Mouse (Mus musculus): ENCODE measurements around the gene Gja5. TPM values are rescaled to one million over a fixed set of nuclear protein-coding genes. Genes with fewer than 3 reads are reported as not detected.

Gja5 gene
- polyA plus RNA-seq, 2 experiments = 10.3 to 25.7 TPM

- Histone ChIP-seq H3K27ac (replicated peaks; ENCODE audit: low read depth, low read length) (no peak overlapping the region), H3K4me1 (ENCODE audit: control insufficient read depth, insufficient read depth, low read length) (peaks cover 22% of the 10 kb centered on the region), H3K9me3 (ENCODE audit: control insufficient read depth, low read length) (no peaks in the 10 kb centered on the region), H3K27me3 (ENCODE audit: control insufficient read depth, insufficient read depth, low read length) (no peaks in the 10 kb centered on the region), H3K9ac (ENCODE audit: low read depth, low read length, severe bottlenecking) (no peak overlapping the region), H3K36me3 (ENCODE audit: control insufficient read depth, insufficient read depth, low read length) (no peaks in the 10 kb centered on the region), H3K4me3 (replicated peaks; ENCODE audit: low read length) (no peak overlapping the region), H3K4me2 (replicated peaks; ENCODE audit: low read depth, low read length, severe bottlenecking) (no peak overlapping the region)
- no peak for TF ChIP-seq POLR2A (IDR thresholded peaks at IDR 0.05; ENCODE audit: borderline replicate concordance, extremely low read depth, insufficient read depth, insufficient read length)
- DNase-seq (ENCODE audit: low spot score) = no peak
- no peak for ATAC-seq (ENCODE audit: low FRiP score, low read depth)
Measured at GRCm38 (mm10) chr3:97048360-97048759, 143.9 kb downstream of the Gja5 start.

- Histone ChIP-seq H3K4me2 (replicated peaks; ENCODE audit: low read depth, low read length, severe bottlenecking) (no peak overlapping the region), H3K9ac (ENCODE audit: low read depth, low read length, severe bottlenecking) (no peak overlapping the region), H3K4me1 (ENCODE audit: control insufficient read depth, insufficient read depth, low read length) (peaks cover 15% of the 10 kb centered on the region), H3K27me3 (ENCODE audit: control insufficient read depth, insufficient read depth, low read length) (no peaks in the 10 kb centered on the region), H3K9me3 (ENCODE audit: control insufficient read depth, low read length) (no peaks in the 10 kb centered on the region), H3K4me3 (replicated peaks; ENCODE audit: low read length) (no peak overlapping the region), H3K36me3 (ENCODE audit: control insufficient read depth, insufficient read depth, low read length) (no peaks in the 10 kb centered on the region), H3K27ac (replicated peaks; ENCODE audit: low read depth, low read length) (no peak overlapping the region)
- 23% methylated on average over 13 of the region's 13 CpGs for whole genome bisulfite sequencing
- DNase-seq (ENCODE audit: low spot score) = peak; percentile 21
- TF ChIP-seq POLR2A (IDR thresholded peaks at IDR 0.05; ENCODE audit: borderline replicate concordance, extremely low read depth, insufficient read depth, insufficient read length) = no peak
- 0 out of 2 replicates have a peak, but pooled peaks have one; percentile 44 for ATAC-seq (ENCODE audit: low FRiP score, low read depth)
Measured at GRCm38 (mm10) chr3:97051264-97051744, 146.8 kb downstream of the Gja5 start.

DNA sequence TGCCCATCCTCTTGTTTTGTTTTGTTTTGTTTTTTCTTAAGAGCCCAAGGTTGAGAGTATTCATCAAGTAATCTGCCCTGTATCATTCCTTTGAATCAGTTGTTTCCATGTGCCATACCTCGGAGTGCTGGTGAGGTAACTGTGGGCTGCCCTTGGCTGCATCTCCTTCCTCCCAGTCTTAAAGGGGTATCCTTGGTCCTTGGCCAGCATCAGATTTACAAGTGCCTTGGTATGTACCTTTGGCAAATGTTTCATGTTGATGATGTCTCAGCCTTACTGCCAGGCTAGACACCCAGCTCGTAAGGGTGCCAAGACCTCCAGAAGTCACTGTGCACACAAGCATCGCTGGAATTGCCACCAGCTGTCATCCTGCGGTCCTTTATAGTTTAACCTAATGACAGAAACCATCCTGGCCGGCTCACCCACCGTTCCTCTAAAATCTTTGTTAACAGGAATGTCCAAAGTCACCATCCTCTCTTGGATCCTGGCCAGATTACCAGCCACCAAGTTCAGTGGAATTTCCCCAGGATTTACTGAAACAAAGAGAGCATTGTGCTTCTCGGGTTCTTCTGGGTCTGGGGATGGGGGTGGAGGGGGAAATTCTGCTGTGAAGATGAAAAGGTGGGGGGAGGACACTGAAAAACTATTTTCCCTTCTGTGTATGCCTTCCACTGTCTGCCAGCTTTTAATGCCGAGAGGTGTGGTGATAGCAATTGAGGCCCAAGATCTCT lies 147.7 kb downstream of the Gja5 start:
- no peak for TF ChIP-seq POLR2A (IDR thresholded peaks at IDR 0.05; ENCODE audit: borderline replicate concordance, extremely low read depth, insufficient read depth, insufficient read length)
- 0 out of 2 replicates have a peak overlapping the region, but pooled peaks have one; percentile 18 for H3K4me2 ChIP-seq (replicated peaks; ENCODE audit: low read depth, low read length, severe bottlenecking)

DNA sequence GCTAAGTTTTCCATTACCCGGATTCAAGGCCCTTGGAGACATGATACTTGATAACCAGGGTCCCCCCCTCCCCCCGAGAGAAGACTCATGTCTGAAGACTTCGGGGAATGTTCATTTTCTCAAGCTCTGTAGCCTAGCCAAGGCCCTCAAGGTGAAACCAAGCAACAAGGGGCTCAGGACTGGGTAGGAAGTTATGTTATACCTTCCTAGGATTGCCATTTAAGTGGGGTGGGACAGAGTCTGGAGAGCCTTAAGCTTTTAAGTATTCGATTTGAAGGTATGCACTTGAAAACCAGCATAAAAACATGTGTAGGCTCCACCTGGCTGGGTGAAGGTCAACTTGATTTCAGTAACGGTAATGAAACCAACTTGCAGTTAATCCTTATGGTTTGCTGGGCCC lies 154.2 kb downstream of the Gja5 start:
- DNase-seq (ENCODE audit: low spot score) (no peak), ATAC-seq (ENCODE audit: low FRiP score, low read depth) (no peak)
- 77% methylated on average over 5 of the region's 5 CpGs for WGBS
- H3K36me3 ChIP-seq (ENCODE audit: control insufficient read depth, insufficient read depth, low read length) = no peaks in the 10 kb centered on the region
- no peaks in the 10 kb centered on the region for H3K27me3 ChIP-seq (ENCODE audit: control insufficient read depth, insufficient read depth, low read length)
- H3K4me3 ChIP-seq (replicated peaks; ENCODE audit: low read length) = no peak overlapping the region
- no peaks in the 10 kb centered on the region for H3K4me1 ChIP-seq (ENCODE audit: control insufficient read depth, insufficient read depth, low read length)
- no peak overlapping the region for H3K9ac ChIP-seq (ENCODE audit: low read depth, low read length, severe bottlenecking)
- H3K9me3 ChIP-seq (ENCODE audit: control insufficient read depth, low read length) = no peaks in the 10 kb centered on the region
- TF ChIP-seq POLR2A (IDR thresholded peaks at IDR 0.05; ENCODE audit: borderline replicate concordance, extremely low read depth, insufficient read depth, insufficient read length) = no peak
- H3K4me2 ChIP-seq (replicated peaks; ENCODE audit: low read depth, low read length, severe bottlenecking) = no peak overlapping the region
- H3K27ac ChIP-seq (replicated peaks; ENCODE audit: low read depth, low read length) = no peak overlapping the region

More for the DNA sequence above, 147.7 kb downstream of the Gja5 start:
- Histone ChIP-seq H3K4me1 (ENCODE audit: control insufficient read depth, insufficient read depth, low read length) (peaks cover 15% of the 10 kb centered on the region), H3K27me3 (ENCODE audit: control insufficient read depth, insufficient read depth, low read length) (no peaks in the 10 kb centered on the region), H3K36me3 (ENCODE audit: control insufficient read depth, insufficient read depth, low read length) (no peaks in the 10 kb centered on the region), H3K27ac (replicated peaks; ENCODE audit: low read depth, low read length) (0 out of 2 replicates have a peak overlapping the region, but pooled peaks have one; percentile 1), H3K4me3 (replicated peaks; ENCODE audit: low read length) (no peak overlapping the region), H3K9me3 (ENCODE audit: control insufficient read depth, low read length) (no peaks in the 10 kb centered on the region), H3K9ac (ENCODE audit: low read depth, low read length, severe bottlenecking) (no peak overlapping the region)
- DNase-seq (ENCODE audit: low spot score) = peak; percentile 20
- ATAC-seq (ENCODE audit: low FRiP score, low read depth) = 0 out of 2 replicates have a peak, but pooled peaks have one; percentile 23
- 44% methylated on average over 8 of the region's 8 CpGs for WGBS

- DNase-seq (ENCODE audit: low spot score) (no peak), ATAC-seq (ENCODE audit: low FRiP score, low read depth) (no peak)
- no peak overlapping the region for H3K27ac ChIP-seq (replicated peaks; ENCODE audit: low read depth, low read length)
- no peaks in the 10 kb centered on the region for H3K9me3 ChIP-seq (ENCODE audit: control insufficient read depth, low read length)
- H3K36me3 ChIP-seq (ENCODE audit: control insufficient read depth, insufficient read depth, low read length) = no peaks in the 10 kb centered on the region
- TF ChIP-seq POLR2A (IDR thresholded peaks at IDR 0.05; ENCODE audit: borderline replicate concordance, extremely low read depth, insufficient read depth, insufficient read length) = no peak
- H3K4me2 ChIP-seq (replicated peaks; ENCODE audit: low read depth, low read length, severe bottlenecking) = no peak overlapping the region
- 93% methylated on average over 4 of the region's 4 CpGs for WGBS
- no peak overlapping the region for H3K9ac ChIP-seq (ENCODE audit: low read depth, low read length, severe bottlenecking)
- no peak overlapping the region for H3K4me3 ChIP-seq (replicated peaks; ENCODE audit: low read length)
- H3K4me1 ChIP-seq (ENCODE audit: control insufficient read depth, insufficient read depth, low read length) = no peaks in the 10 kb centered on the region
- no peaks in the 10 kb centered on the region for H3K27me3 ChIP-seq (ENCODE audit: control insufficient read depth, insufficient read depth, low read length)
Measured at GRCm38 (mm10) chr3:97060119-97060518, 155.6 kb downstream of the Gja5 start.
